Mouse (Mus musculus) neural tube, embryonic 11.5 days (tissue): ENCODE measurements at regions not wholly inside any gene's neighbourhood (a gene's known extent, or its start where the extent isn't known, plus 50 kb on each side); places are given as distances from the start of the nearest gene placed in this dataset.

ENCODE experiments used
- ATAC-seq: fragments of 200-750 bp; cut with Nextera tagmentation; 2 replicates; pipeline ENCODE4 v1.8.0; 2017; ENCODE audit warnings: moderate number of reproducible peaks, mild to moderate bottlenecking, moderate TSS enrichment, moderate library complexity; ENCODE audit not compliant: insufficient read depth, low FRiP score, low TSS enrichment
- DNase-seq: peaks from one replicate; pipeline ENCODE4 v3.0.0-alpha.2; 2015; ENCODE audit warnings: low spot score
- H3K27ac ChIP-seq: fragments of 300-500 bp; sonication (generic); 2 replicates; pipeline ENCODE4 v1.5.1; 2014; ENCODE audit warnings: low read depth, mild to moderate bottlenecking, low read length
- H3K27me3 ChIP-seq: fragments of 300-500 bp; sonication (generic); 2 replicates; pipeline ENCODE4 v1.6.1; 2014; ENCODE audit warnings: mild to moderate bottlenecking, low read length, mixed read lengths; ENCODE audit not compliant: control insufficient read depth, insufficient read depth
- H3K36me3 ChIP-seq: fragments of 300-500 bp; sonication (generic); 2 replicates; pipeline ENCODE4 v1.6.1; 2014; ENCODE audit warnings: mild to moderate bottlenecking, low read length, moderate library complexity, mixed read lengths; ENCODE audit not compliant: control insufficient read depth, insufficient read depth
- H3K4me1 ChIP-seq: fragments of 300-500 bp; sonication (generic); 2 replicates; pipeline ENCODE4 v1.6.1; 2014; ENCODE audit warnings: low read length, mixed read lengths; ENCODE audit not compliant: control insufficient read depth, insufficient read depth
- H3K4me2 ChIP-seq: fragments of 300-500 bp; sonication (generic); 2 replicates; pipeline ENCODE4 v1.6.1; 2014; ENCODE audit warnings: low read depth, mild to moderate bottlenecking, moderate library complexity
- H3K4me3 ChIP-seq: fragments of 300-500 bp; sonication (generic); 2 replicates; pipeline ENCODE4 v1.5.1; 2014; ENCODE audit warnings: low read depth, low read length
- H3K9ac ChIP-seq: fragments of 300-500 bp; sonication (generic); 2 replicates; pipeline ENCODE4 v1.6.1; 2014; ENCODE audit warnings: mild to moderate bottlenecking, low read length
- H3K9me3 ChIP-seq: fragments of 300-500 bp; sonication (generic); 2 replicates; pipeline ENCODE4 v1.6.1; 2016; ENCODE audit warnings: low read length; ENCODE audit not compliant: control insufficient read depth
- WGBS: fragments of 180-500 bp; shearing (Covaris S2); extraction: QIAGEN DNeasy Blood & Tissue Kit; methylation state at CpG from one replicate; pipeline ENCODE4 v1.1.7; 2014; 5-methylcytosine and 5-hydroxymethylcytosine counted together

GRCm38 (mm10) chr4:95456318-95456717 is 101.0 kb upstream of the Fggy start:
- Histone ChIP-seq H3K4me3 (no peak overlapping the region), H3K4me1 (no peaks in the 10 kb centered on the region), H3K9ac (no peak overlapping the region), H3K9me3 (no peaks in the 10 kb centered on the region), H3K27ac (no peak overlapping the region), H3K36me3 (no peaks in the 10 kb centered on the region), H3K4me2 (no peak overlapping the region), H3K27me3 (no peaks in the 10 kb centered on the region)
- ATAC-seq (no peak), DNase-seq (no peak)
- 86% methylated on average over 1 of the region's 1 CpGs for WGBS

GRCm38 (mm10) chr4:95456943-95457342 is 100.4 kb upstream of the Fggy start:
- H3K9ac ChIP-seq, result no peak overlapping the region
- no peak overlapping the region for H3K4me3 ChIP-seq
- no peak for ATAC-seq
- H3K9me3 ChIP-seq, result no peaks in the 10 kb centered on the region
- H3K4me1 ChIP-seq, result no peaks in the 10 kb centered on the region
- no peaks in the 10 kb centered on the region for H3K27me3 ChIP-seq
- WGBS, result 90% methylated on average over 5 of the region's 5 CpGs
- DNase-seq, result no peak
- H3K36me3 ChIP-seq, result no peaks in the 10 kb centered on the region
- no peak overlapping the region for H3K27ac ChIP-seq
- H3K4me2 ChIP-seq, result no peak overlapping the region

- Histone ChIP-seq H3K36me3 (no peaks in the 10 kb centered on the region), H3K4me3 (no peak overlapping the region), H3K27me3 (no peaks in the 10 kb centered on the region), H3K9ac (no peak overlapping the region), H3K4me2 (no peak overlapping the region), H3K9me3 (no peaks in the 10 kb centered on the region), H3K4me1 (no peaks in the 10 kb centered on the region), H3K27ac (no peak overlapping the region)
- DNase-seq (no peak), ATAC-seq (no peak)
- WGBS, result 83% methylated on average over 3 of the region's 3 CpGs
Observed at GRCm38 (mm10) chr4:95462476-95462875, 94.8 kb upstream of the Fggy start.

GRCm38 (mm10) chr4:95463082-95463825 is 94.1 kb upstream of the Fggy start:
- Histone ChIP-seq H3K9ac (no peak overlapping the region), H3K27ac (no peak overlapping the region), H3K4me1 (no peaks in the 10 kb centered on the region), H3K27me3 (no peaks in the 10 kb centered on the region), H3K4me2 (no peak overlapping the region), H3K9me3 (no peaks in the 10 kb centered on the region), H3K36me3 (no peaks in the 10 kb centered on the region), H3K4me3 (no peak overlapping the region)
- DNase-seq (no peak), ATAC-seq (no peak)
- WGBS, result 81% methylated on average over 8 of the region's 8 CpGs

GRCm38 (mm10) chr4:95466647-95467046 is 90.7 kb upstream of the Fggy start:
- no peak for ATAC-seq
- WGBS, result 74% methylated on average over 2 of the region's 2 CpGs
- Histone ChIP-seq H3K27ac (no peak overlapping the region), H3K4me1 (no peaks in the 10 kb centered on the region), H3K36me3 (no peaks in the 10 kb centered on the region), H3K9ac (no peak overlapping the region), H3K27me3 (no peaks in the 10 kb centered on the region), H3K4me2 (no peak overlapping the region), H3K9me3 (no peaks in the 10 kb centered on the region), H3K4me3 (no peak overlapping the region)
- no peak for DNase-seq

DNA sequence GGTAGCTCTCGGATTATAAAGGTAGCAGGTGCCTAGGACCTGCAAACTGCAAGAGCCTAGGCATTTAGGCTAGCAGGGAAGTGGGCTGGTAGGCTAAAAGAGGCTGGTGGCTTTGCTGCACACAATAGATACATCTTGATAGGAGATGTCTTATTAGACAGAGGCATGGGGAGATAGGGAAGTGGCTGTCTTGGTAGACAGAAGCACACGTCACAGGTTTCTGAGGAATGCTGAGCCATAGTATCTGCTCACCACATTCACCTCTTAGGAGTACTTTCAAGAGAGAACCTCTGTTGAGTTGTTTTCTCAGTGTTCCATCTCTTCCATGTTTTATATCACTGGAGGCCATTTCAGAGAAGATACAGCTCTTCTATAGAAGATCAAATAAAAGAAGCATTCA is 89.8 kb upstream of the Fggy start:
- WGBS, result 80% methylated on average over 2 of the region's 2 CpGs
- ATAC-seq (no peak), DNase-seq (no peak)
- Histone ChIP-seq H3K4me1 (no peaks in the 10 kb centered on the region), H3K9ac (no peak overlapping the region), H3K9me3 (no peaks in the 10 kb centered on the region), H3K27me3 (no peaks in the 10 kb centered on the region), H3K27ac (no peak overlapping the region), H3K4me2 (no peak overlapping the region), H3K4me3 (no peak overlapping the region), H3K36me3 (no peaks in the 10 kb centered on the region)

- DNase-seq (no peak), ATAC-seq (no peak)
- H3K9me3 ChIP-seq, result no peaks in the 10 kb centered on the region
- 83% methylated on average over 5 of the region's 5 CpGs for WGBS
- no peak overlapping the region for H3K9ac ChIP-seq
- no peaks in the 10 kb centered on the region for H3K4me1 ChIP-seq
- H3K36me3 ChIP-seq, result no peaks in the 10 kb centered on the region
- no peaks in the 10 kb centered on the region for H3K27me3 ChIP-seq
- no peak overlapping the region for H3K4me3 ChIP-seq
- H3K27ac ChIP-seq, result no peak overlapping the region
- H3K4me2 ChIP-seq, result no peak overlapping the region
Observed at GRCm38 (mm10) chr4:95474726-95475406, 82.4 kb upstream of the Fggy start.

- ATAC-seq (no peak), DNase-seq (no peak)
- Histone ChIP-seq H3K4me2 (no peak overlapping the region), H3K9ac (no peak overlapping the region), H3K4me3 (no peak overlapping the region), H3K27ac (no peak overlapping the region), H3K27me3 (no peaks in the 10 kb centered on the region), H3K36me3 (no peaks in the 10 kb centered on the region), H3K9me3 (no peaks in the 10 kb centered on the region), H3K4me1 (no peaks in the 10 kb centered on the region)
- 65% methylated on average over 12 of the region's 12 CpGs for WGBS
Observed at GRCm38 (mm10) chr4:95476071-95476724, 81.1 kb upstream of the Fggy start.

GRCm38 (mm10) chr4:95483571-95483970 is 73.7 kb upstream of the Fggy start:
- Histone ChIP-seq H3K9ac (no peak overlapping the region), H3K4me3 (no peak overlapping the region), H3K36me3 (no peaks in the 10 kb centered on the region), H3K27me3 (no peaks in the 10 kb centered on the region), H3K4me2 (no peak overlapping the region), H3K27ac (no peak overlapping the region), H3K4me1 (no peaks in the 10 kb centered on the region), H3K9me3 (no peaks in the 10 kb centered on the region)
- ATAC-seq (no peak), DNase-seq (no peak)
- 85% methylated on average over 6 of the region's 6 CpGs for WGBS
